Mouse (Mus musculus) midbrain, embryonic 12.5 days (tissue): ENCODE results near the gene Slc22a18. TPM values are rescaled to one million over a fixed set of nuclear protein-coding genes. Genes with fewer than 3 reads are reported as not detected.

Experiments
- ATAC-seq: fragments of 200-750 bp; cut with Nextera tagmentation; 2 replicates; pipeline ENCODE4 v1.8.0; 2017; ENCODE audit warnings: low read depth, moderate TSS enrichment, moderate library complexity; ENCODE audit not compliant: low FRiP score
- H3K27ac ChIP-seq: fragments of 300-500 bp; sonication (generic); replicated peaks from 2 replicates; pipeline ENCODE4 v1.5.1; 2016; ENCODE audit warnings: mild to moderate bottlenecking
- H3K27me3 ChIP-seq: fragments of 300-500 bp; sonication (generic); 2 replicates; pipeline ENCODE4 v1.6.1; 2016; ENCODE audit warnings: mild to moderate bottlenecking
- H3K36me3 ChIP-seq: fragments of 300-500 bp; sonication (generic); 2 replicates; pipeline ENCODE4 v1.6.1; 2016
- H3K4me1 ChIP-seq: fragments of 300-500 bp; sonication (generic); 2 replicates; pipeline ENCODE4 v1.6.1; 2016
- H3K4me2 ChIP-seq: fragments of 300-500 bp; sonication (generic); replicated peaks from 2 replicates; pipeline ENCODE4 v1.6.1; 2016; ENCODE audit warnings: mild to moderate bottlenecking, moderate library complexity
- H3K4me3 ChIP-seq: fragments of 300-500 bp; sonication (generic); 2 replicates; pipeline ENCODE4 v1.5.1; 2016; ENCODE audit warnings: mild to moderate bottlenecking
- H3K9ac ChIP-seq: fragments of 300-500 bp; sonication (generic); replicated peaks from 2 replicates; pipeline ENCODE4 v1.6.1; 2016; ENCODE audit warnings: mild to moderate bottlenecking, moderate library complexity
- H3K9me3 ChIP-seq: fragments of 300-500 bp; sonication (generic); 2 replicates; pipeline ENCODE4 v1.6.1; 2016; ENCODE audit warnings: mild to moderate bottlenecking
- WGBS: fragments of 180-500 bp; shearing (Covaris S2); methylation state at CpG from one replicate; pipeline ENCODE4 v1.1.7; 2016; 5-methylcytosine and 5-hydroxymethylcytosine counted together
- polyA plus RNA-seq: library from polyadenylated mRNA; unstranded; fragments of >200 nt; fragmentation: Nextera tagmentation; extraction: Ambion mirVana; gene quantifications from 2 replicates; pipeline ENCODE4 v1.2.1, GENCODE M21; 2016

The Slc22a18 gene
- polyA plus RNA-seq, 1 experiment from 2014 or later = 0.38 TPM

DNA sequence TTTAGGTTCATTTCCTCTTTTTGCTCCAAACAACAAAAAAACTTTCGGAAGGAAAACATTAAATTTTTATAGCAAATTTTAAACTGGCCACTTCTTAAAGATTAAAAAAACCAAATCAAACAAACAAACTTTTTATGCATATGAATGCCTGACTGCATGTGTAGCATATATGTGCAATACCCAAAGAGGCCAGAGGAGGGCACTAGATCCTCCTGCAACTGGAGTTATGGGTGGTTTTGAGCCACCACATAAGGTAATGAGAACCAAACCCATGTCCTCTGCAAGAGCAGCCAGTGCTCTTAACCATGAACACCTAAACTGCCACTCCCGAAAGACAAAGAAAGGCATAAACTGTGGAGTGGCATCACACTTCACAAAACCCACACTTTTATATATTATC lies 70.8 kb downstream of the Slc22a18 start:
- Histone ChIP-seq H3K4me1 (peaks cover 28% of the 10 kb centered on the region), H3K9ac (no peak overlapping the region), H3K4me3 (no peak overlapping the region), H3K9me3 (no peaks in the 10 kb centered on the region), H3K27me3 (no peaks in the 10 kb centered on the region), H3K27ac (no peak overlapping the region), H3K36me3 (peaks cover 14% of the 10 kb centered on the region), H3K4me2 (no peak overlapping the region)
- 91% methylated on average over 2 of the region's 2 CpGs for whole genome bisulfite sequencing
- ATAC-seq = no peak

DNA sequence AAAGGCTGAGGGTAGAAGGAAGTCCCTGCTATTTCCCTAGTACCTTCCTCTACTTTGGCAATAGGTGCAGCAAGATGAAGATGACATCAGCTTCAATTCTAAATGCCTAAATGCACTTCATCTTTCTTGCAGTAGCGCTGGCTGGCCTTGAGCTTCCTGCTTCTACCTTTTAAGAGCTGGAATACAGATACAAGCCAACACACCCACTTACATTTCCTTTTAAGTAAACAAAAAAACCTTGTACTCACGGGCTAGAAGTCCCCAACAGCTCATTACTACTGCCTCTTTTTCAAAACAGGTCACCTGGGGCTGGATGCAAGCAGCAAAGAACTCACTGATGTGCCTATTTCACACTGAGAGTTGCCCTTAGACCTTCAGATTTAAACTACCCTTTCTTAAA lies 73.0 kb downstream of the Slc22a18 start:
- H3K4me2 ChIP-seq = peak overlapping the region; percentile 82; the same call in 1 of the 2 replicates
- no peaks in the 10 kb centered on the region for H3K27me3 ChIP-seq

DNA sequence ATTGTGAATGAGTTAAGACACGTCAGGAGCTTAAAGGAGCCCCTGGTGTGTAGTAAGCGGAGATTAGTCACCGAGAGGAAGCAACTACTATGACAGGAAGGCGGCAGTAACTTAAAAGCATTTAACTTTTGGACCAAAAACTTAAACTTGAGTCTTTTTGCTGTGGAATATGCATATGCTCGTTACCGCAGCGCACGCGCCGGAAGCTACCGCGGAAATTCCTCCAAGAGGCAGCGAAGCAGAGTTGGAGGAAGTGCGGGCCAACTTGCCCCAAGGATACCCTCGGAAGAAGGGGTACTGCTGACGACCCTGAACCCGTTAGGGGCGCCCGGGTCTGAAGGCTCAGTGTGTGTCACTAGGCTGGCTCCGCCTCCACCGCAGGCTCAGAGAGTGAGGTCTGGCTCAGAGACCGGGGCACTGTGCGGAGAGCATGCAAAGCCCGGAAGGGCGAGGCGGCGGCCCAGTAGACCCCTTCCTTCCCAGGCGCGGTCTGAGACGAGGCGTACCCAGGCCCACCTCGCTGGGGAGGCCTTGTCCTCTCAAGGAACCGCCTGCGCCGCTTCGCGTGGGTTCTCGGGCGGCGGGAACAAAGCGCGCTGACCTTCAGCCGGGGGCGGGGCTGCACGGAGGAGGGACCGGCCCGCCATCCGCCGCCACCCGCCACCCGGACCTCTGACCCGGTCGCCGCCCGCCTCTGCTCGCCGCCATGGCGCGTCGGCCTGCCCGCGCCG lies 74.9 kb downstream of the Slc22a18 start:
- ATAC-seq = peak; percentile 83
- peaks cover 29% of the 10 kb centered on the region for H3K4me1 ChIP-seq
- WGBS = under 1% methylated on average over 58 of the region's 63 CpGs

More for the DNA sequence above, 73.0 kb downstream of the Slc22a18 start:
- Histone ChIP-seq H3K4me1 (peaks cover 34% of the 10 kb centered on the region), H3K4me3 (no peak overlapping the region), H3K27ac (no peak overlapping the region), H3K9ac (no peak overlapping the region), H3K36me3 (no peaks in the 10 kb centered on the region), H3K9me3 (no peaks in the 10 kb centered on the region)
- WGBS = 75% methylated on average over 2 of the region's 2 CpGs
- no peak for ATAC-seq

More for the DNA sequence above, 74.9 kb downstream of the Slc22a18 start:
- peak overlapping the region; percentile 91 for H3K27ac ChIP-seq
- H3K9ac ChIP-seq = peak overlapping the region; percentile 88
- no peaks in the 10 kb centered on the region for H3K27me3 ChIP-seq
- H3K36me3 ChIP-seq = peaks cover 6% of the 10 kb centered on the region; the same call in 1 of the 2 replicates
- no peaks in the 10 kb centered on the region for H3K9me3 ChIP-seq
- peak overlapping the region; percentile 82 for H3K4me2 ChIP-seq
- H3K4me3 ChIP-seq = peak overlapping the region; percentile 79

Other genes starting within 250 kb of the Slc22a18 start
- gene Cdkn1c, start 12.7 kb upstream of the Slc22a18 start, polyA plus RNA-seq = 875 and 1,070 TPM in 2 replicates
- gene Phlda2, start 29.4 kb downstream of the Slc22a18 start, polyA plus RNA-seq = 1.4 and 1.5 TPM in 2 replicates
- 345 and 355 TPM in 2 replicates for gene Nap1l4, start 75.4 kb downstream of the Slc22a18 start, polyA plus RNA-seq
- 67.5 and 72.1 TPM in 2 replicates for gene Cars, start 126.4 kb downstream of the Slc22a18 start, polyA plus RNA-seq
- 0.23 and 0.24 TPM in 2 replicates for gene Tnfrsf26, start 155.0 kb downstream of the Slc22a18 start, polyA plus RNA-seq
- 5.9 and 7.6 TPM in 2 replicates for gene Tnfrsf22, start 175.9 kb downstream of the Slc22a18 start, polyA plus RNA-seq
- gene Tnfrsf23, start 212.1 kb downstream of the Slc22a18 start, polyA plus RNA-seq = 0.57 and 0.60 TPM in 2 replicates